Mouse (Mus musculus) CH12.LX (cell line): ENCODE measurements around the gene Kcnk7.

Source experiments
- CHD1 ChIP-seq: IDR thresholded peaks from 2 replicates; pipeline ENCODE4 v1.6.1; 2012; ENCODE audit warnings: low read depth, low read length, improper control_type of control experiment, inconsistent platforms
- CHD2 ChIP-seq: IDR thresholded peaks from 2 replicates; pipeline ENCODE4 v1.6.1; 2011; ENCODE audit warnings: low read length, improper control_type of control experiment
- CTCF ChIP-seq, 2 experiments: IDR thresholded peaks in 1 of 2; conservative IDR thresholded peaks in 1 of 2; 2 replicates each; pipeline ENCODE4 v1.5.1; 2011 to 2012; ENCODE audit warnings: low read depth in 2 of 2, low read length in 2 of 2, improper control_type of control experiment in 1 of 2, inconsistent platforms in 1 of 2, mild to moderate bottlenecking in 1 of 2, moderate library complexity in 1 of 2
- ELF1 ChIP-seq: IDR thresholded peaks from 2 replicates; pipeline ENCODE4 v1.6.1; 2014; ENCODE audit warnings: low read depth, mild to moderate bottlenecking, inconsistent platforms, low read length, improper control_type of control experiment
- EP300 ChIP-seq: IDR thresholded peaks from 2 replicates; pipeline ENCODE4 v1.6.1; 2011; ENCODE audit warnings: low read length, improper control_type of control experiment
- HCFC1 ChIP-seq: IDR thresholded peaks from 2 replicates; pipeline ENCODE4 v1.6.1; 2012; ENCODE audit warnings: low read depth, mild to moderate bottlenecking, inconsistent platforms, low read length, improper control_type of control experiment
- MEF2A ChIP-seq: IDR thresholded peaks from 2 replicates; pipeline ENCODE4 v1.6.1; 2014; ENCODE audit warnings: low read depth, mild to moderate bottlenecking, inconsistent platforms, low read length, improper control_type of control experiment, borderline replicate concordance
- MYC ChIP-seq: IDR thresholded peaks from 2 replicates; pipeline ENCODE4 v1.6.1; 2011; ENCODE audit warnings: low read depth, mild to moderate bottlenecking, improper control_type of control experiment, low read length
- NELFE ChIP-seq: IDR thresholded peaks from 2 replicates; pipeline ENCODE4 v1.6.1; 2011; ENCODE audit warnings: low read depth, low read length, improper control_type of control experiment
- POLR2A ChIP-seq: IDR thresholded peaks from 2 replicates; pipeline ENCODE4 v1.6.1; 2011; ENCODE audit warnings: low read depth, mild to moderate bottlenecking, improper control_type of control experiment, low read length
- POLR2AphosphoS2 ChIP-seq: IDR thresholded peaks from 2 replicates; pipeline ENCODE4 v1.6.1; 2011; ENCODE audit warnings: low read depth, low read length, improper control_type of control experiment
- RCOR1 ChIP-seq: conservative IDR thresholded peaks from 2 replicates; pipeline ENCODE4 v1.6.1; 2012; ENCODE audit warnings: low read depth, mild to moderate bottlenecking, inconsistent platforms, low read length, improper control_type of control experiment
- USF1 ChIP-seq: IDR thresholded peaks from 2 replicates; pipeline ENCODE4 v1.6.1; 2014; ENCODE audit warnings: low read depth, mild to moderate bottlenecking, inconsistent platforms, low read length, improper control_type of control experiment
- ZKSCAN1 ChIP-seq: IDR thresholded peaks from 2 replicates; pipeline ENCODE4 v1.6.1; 2012; ENCODE audit warnings: low read depth, inconsistent platforms, low read length, improper control_type of control experiment, borderline replicate concordance

- TF ChIP-seq POLR2A, result peak; percentile 13; the same call in 1 of the 2 replicates
- no peak for TF ChIP-seq CTCF (conservative IDR thresholded peaks at IDR 0.05 in 1 of 2, IDR thresholded peaks at IDR 0.05 in 1 of 2; ENCODE audit: low read depth in 2 of 2, low read length in 2 of 2)
- TF ChIP-seq MEF2A, result no peak
- TF ChIP-seq RCOR1, result no peak
- TF ChIP-seq POLR2AphosphoS2, result no peak
- no peak for TF ChIP-seq USF1
- no peak for TF ChIP-seq HCFC1
- no peak for TF ChIP-seq ELF1
- no peak for TF ChIP-seq NELFE
- no peak for TF ChIP-seq EP300
- TF ChIP-seq CHD2, result no peak
- no peak for TF ChIP-seq MYC
- TF ChIP-seq ZKSCAN1, result no peak
- no peak for TF ChIP-seq CHD1
Measured at GRCm38 (mm10) chr19:5704801-5705571, 819 bp downstream of the Kcnk7 start.
